Mouse (Mus musculus): ENCODE results near the gene Grin3b. TPM values are rescaled to one million over a fixed set of nuclear protein-coding genes. Genes with fewer than 3 reads are reported as not detected.

The Grin3b gene
- polyA plus RNA-seq, 1 experiment from 2014 or later = 0.19 TPM

DNA sequence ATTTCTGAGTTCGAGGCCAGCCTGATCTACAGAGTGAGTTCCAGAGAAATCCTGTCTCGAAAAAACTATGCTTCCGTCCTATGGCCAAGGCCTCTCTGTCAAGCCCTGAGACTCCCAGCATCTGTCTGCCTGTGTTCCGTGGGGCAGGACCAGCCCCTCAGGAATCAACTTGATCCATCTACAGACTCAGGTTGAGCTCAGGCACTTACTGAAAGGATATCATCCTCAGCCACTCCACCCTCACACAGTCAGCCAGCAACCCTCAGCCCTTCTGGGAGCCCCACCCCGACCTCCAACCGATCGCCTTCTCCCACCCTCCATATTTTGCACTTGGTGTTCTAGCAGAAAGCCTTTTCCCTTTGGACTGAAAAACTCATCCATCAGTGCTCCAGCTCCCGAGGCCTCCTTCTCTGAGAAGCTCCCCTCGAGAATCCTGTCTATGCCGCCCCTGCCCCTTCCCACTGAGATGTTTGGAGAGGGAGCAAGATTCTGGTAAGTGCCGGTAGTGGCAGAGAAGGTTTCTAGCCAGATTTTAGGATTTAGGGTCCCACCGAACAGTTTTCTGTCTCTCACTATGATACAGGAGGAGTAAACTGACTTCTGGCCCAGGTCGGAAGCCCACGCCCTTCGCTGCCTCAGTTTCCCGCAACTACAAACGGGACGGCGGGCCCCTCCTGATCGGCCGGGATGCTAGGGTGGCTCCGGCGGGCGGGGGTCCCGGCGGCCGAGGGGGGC is 17.4 kb downstream of the Grin3b start:
- 10% methylated on average over 27 of the region's 27 CpGs for WGBS
- peak overlapping the region; percentile 84 for H3K27ac ChIP-seq (ENCODE audit: low read depth, low read length)
- no peak for ATAC-seq (ENCODE audit: low FRiP score, low TSS enrichment)

DNA sequence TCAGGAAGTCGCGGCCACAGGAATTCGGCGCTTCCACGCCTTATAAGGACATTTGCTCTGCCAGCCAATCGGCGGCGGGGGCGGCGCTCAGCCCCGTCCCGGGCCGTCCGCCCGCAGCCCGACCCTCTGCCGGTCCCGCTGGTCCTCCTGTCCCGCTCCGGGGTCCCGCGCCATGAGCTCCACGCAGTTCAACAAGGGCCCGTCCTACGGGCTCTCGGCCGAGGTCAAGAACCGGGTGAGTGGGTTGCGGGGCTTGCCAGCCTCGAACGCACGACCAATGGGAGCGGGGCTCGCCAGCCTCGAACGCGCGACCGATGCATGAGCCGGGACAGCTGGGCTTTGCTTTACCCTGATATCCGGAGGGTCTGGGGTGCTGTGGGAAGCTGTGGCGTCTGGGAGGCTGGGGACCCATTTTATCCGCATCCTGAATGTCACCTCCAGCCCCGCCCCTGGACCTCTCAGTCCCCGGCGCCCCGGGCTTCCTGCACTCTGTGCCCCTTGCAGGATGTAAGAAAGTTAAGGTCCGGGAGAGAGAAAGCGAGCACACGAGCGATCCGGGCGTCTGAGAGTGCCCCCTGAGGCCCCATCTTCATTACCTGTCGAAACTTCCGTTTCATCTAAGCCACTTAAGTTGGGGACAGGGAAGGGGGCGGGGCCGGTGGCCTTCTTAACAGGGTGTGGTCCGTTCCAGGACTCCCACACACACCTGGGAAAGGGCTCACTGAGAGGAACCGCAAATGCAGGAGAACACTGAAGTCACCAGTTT is 18.2 kb downstream of the Grin3b start, which contains the start of gene Cnn2:
Gene Cnn2, plus strand, starts transcription at position 79 of the 766 bp plus-strand sequence.
- H3K27ac ChIP-seq (ENCODE audit: low read depth, low read length) = peak within 1 kb of the TSS; percentile 84
- peak within 1 kb of the TSS; percentile 59 for H3K4me2 ChIP-seq (replicated peaks; ENCODE audit: low read depth, low read length)
- H3K4me3 ChIP-seq (ENCODE audit: low read length) = peak within 1 kb of the TSS; percentile 52
- H3K4me1 ChIP-seq (ENCODE audit: control insufficient read depth, insufficient read depth, low read length) = peaks cover 25% of the 10 kb centered on the region
- peak within 1 kb of the TSS; percentile 64 for H3K9ac ChIP-seq (ENCODE audit: low read depth, low read length)
- peaks cover 30% of the 10 kb centered on the region for H3K36me3 ChIP-seq (ENCODE audit: control insufficient read depth, insufficient read depth, low read length)
- peaks cover 9% of the 10 kb centered on the region; the same call in 1 of the 2 replicates for H3K9me3 ChIP-seq (ENCODE audit: control insufficient read depth, low read length)
- H3K27me3 ChIP-seq (ENCODE audit: control insufficient read depth, insufficient read depth, low read length) = no peaks in the 10 kb centered on the region
- WGBS = under 1% methylated on average over 59 of the region's 59 CpGs
- peak; percentile 2; the same call in 1 of the 2 replicates for ATAC-seq (ENCODE audit: low FRiP score, low TSS enrichment)

More for the DNA sequence above, 17.4 kb downstream of the Grin3b start:
- Histone ChIP-seq H3K36me3 (ENCODE audit: control insufficient read depth, insufficient read depth, low read length) (peaks cover 22% of the 10 kb centered on the region), H3K4me2 (replicated peaks; ENCODE audit: low read depth, low read length) (peak overlapping the region; percentile 59), H3K27me3 (ENCODE audit: control insufficient read depth, insufficient read depth, low read length) (no peaks in the 10 kb centered on the region), H3K9me3 (ENCODE audit: control insufficient read depth, low read length) (peaks cover 9% of the 10 kb centered on the region; the same call in 1 of the 2 replicates), H3K9ac (ENCODE audit: low read depth, low read length) (peak overlapping the region; percentile 64), H3K4me3 (ENCODE audit: low read length) (peak overlapping the region; percentile 52), H3K4me1 (ENCODE audit: control insufficient read depth, insufficient read depth, low read length) (peaks cover 32% of the 10 kb centered on the region)

DNA sequence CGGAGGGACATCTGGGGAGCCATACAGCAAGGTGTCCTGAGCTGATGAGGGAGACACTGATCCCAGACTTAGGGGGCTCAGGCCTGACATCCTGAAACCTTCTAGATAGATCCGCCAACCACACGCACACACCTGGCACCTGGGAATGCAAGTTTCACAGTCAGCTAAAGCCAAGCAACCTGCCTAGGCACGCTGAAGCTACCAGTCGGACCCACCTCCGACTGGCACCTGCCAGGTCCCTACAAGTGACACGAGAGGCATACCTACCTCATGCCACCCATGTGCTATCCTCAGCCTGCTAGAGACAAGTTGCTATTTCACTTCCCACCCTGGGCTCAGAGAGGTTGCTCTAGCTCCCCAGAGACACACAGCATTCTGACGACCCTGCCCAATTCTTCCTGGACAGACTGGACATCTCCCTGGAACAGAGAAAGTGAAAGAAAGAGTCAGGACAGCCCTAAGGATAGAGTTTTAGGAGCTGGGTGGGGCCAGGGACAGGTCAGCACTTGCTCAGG is 18.8 kb downstream of the Grin3b start:
- 36% methylated on average over 8 of the region's 8 CpGs for WGBS
- no peak for ATAC-seq (ENCODE audit: low FRiP score, low TSS enrichment)
- H3K4me1 ChIP-seq (ENCODE audit: control insufficient read depth, insufficient read depth, low read length) = peaks cover 25% of the 10 kb centered on the region

DNA sequence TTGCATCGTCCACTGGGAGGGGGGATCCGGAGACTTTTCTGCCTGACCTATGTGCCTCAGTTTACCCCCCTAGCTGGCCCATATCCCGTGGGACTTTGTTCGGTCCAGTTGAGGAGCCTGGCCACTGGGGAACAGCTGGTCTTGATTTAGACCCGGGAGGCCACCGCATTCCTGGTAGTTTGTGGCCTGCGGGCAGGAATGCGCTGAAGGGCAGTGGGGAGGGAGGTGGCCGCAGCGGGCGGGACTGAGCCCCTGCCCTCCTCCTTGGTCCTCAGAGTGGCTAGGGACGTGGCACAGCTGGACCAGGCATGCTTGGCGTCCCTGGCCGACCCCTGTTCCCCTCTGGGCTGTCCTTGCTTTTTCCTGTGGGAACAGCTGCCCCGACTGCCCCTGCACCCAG is 19.4 kb downstream of the Grin3b start:
- ATAC-seq (ENCODE audit: low FRiP score, low TSS enrichment) = no peak
- peak overlapping the region; percentile 52 for H3K4me3 ChIP-seq (ENCODE audit: low read length)
- H3K36me3 ChIP-seq (ENCODE audit: control insufficient read depth, insufficient read depth, low read length) = peaks cover 32% of the 10 kb centered on the region
- H3K9me3 ChIP-seq (ENCODE audit: control insufficient read depth, low read length) = peaks cover 9% of the 10 kb centered on the region; the same call in 1 of the 2 replicates
- H3K27ac ChIP-seq (ENCODE audit: low read depth, low read length) = no peak overlapping the region
- peak overlapping the region; percentile 64 for H3K9ac ChIP-seq (ENCODE audit: low read depth, low read length)
- H3K4me1 ChIP-seq (ENCODE audit: control insufficient read depth, insufficient read depth, low read length) = peaks cover 25% of the 10 kb centered on the region
- 8% methylated on average over 15 of the region's 15 CpGs for WGBS
- peak overlapping the region; percentile 59 for H3K4me2 ChIP-seq (replicated peaks; ENCODE audit: low read depth, low read length)
- H3K27me3 ChIP-seq (ENCODE audit: control insufficient read depth, insufficient read depth, low read length) = no peaks in the 10 kb centered on the region

More for the DNA sequence above, 18.8 kb downstream of the Grin3b start:
- Histone ChIP-seq H3K4me3 (ENCODE audit: low read length) (peak overlapping the region; percentile 52), H3K27me3 (ENCODE audit: control insufficient read depth, insufficient read depth, low read length) (no peaks in the 10 kb centered on the region), H3K4me2 (replicated peaks; ENCODE audit: low read depth, low read length) (peak overlapping the region; percentile 59), H3K36me3 (ENCODE audit: control insufficient read depth, insufficient read depth, low read length) (peaks cover 32% of the 10 kb centered on the region), H3K9me3 (ENCODE audit: control insufficient read depth, low read length) (peaks cover 9% of the 10 kb centered on the region; the same call in 1 of the 2 replicates), H3K9ac (ENCODE audit: low read depth, low read length) (peak overlapping the region; percentile 64; the same call in 1 of the 2 replicates), H3K27ac (ENCODE audit: low read depth, low read length) (peak overlapping the region; percentile 84; the same call in 1 of the 2 replicates)

DNA sequence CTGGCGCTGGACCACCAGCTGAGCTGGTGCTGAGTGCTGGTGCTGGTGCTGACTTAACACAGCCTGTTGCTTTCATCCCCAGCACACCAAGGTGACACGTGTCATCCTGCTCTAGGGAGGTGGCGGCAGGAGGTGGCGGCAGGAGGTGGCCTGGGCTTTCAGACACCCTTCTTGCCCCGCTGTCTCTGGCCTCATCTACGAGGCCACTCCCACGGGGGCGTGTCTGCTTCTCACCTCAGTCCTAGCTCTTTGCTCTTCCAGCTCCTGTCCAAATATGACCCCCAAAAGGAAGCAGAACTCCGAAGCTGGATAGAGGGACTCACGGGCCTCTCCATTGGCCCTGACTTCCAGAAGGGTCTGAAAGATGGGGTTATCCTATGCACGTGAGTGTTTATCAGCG is 20.6 kb downstream of the Grin3b start:
- peaks cover 25% of the 10 kb centered on the region for H3K4me1 ChIP-seq (ENCODE audit: control insufficient read depth, insufficient read depth, low read length)
- H3K9ac ChIP-seq (ENCODE audit: low read depth, low read length) = no peak overlapping the region
- peaks cover 32% of the 10 kb centered on the region for H3K36me3 ChIP-seq (ENCODE audit: control insufficient read depth, insufficient read depth, low read length)
- H3K4me2 ChIP-seq (replicated peaks; ENCODE audit: low read depth, low read length) = no peak overlapping the region; the same call in 1 of the 2 replicates
- WGBS = 58% methylated on average over 12 of the region's 12 CpGs
- peak overlapping the region; percentile 14 for H3K4me3 ChIP-seq (ENCODE audit: low read length)
- H3K27me3 ChIP-seq (ENCODE audit: control insufficient read depth, insufficient read depth, low read length) = no peaks in the 10 kb centered on the region
- ATAC-seq (ENCODE audit: low FRiP score, low TSS enrichment) = no peak
- H3K27ac ChIP-seq (ENCODE audit: low read depth, low read length) = no peak overlapping the region
- peaks cover 9% of the 10 kb centered on the region; the same call in 1 of the 2 replicates for H3K9me3 ChIP-seq (ENCODE audit: control insufficient read depth, low read length)

DNA sequence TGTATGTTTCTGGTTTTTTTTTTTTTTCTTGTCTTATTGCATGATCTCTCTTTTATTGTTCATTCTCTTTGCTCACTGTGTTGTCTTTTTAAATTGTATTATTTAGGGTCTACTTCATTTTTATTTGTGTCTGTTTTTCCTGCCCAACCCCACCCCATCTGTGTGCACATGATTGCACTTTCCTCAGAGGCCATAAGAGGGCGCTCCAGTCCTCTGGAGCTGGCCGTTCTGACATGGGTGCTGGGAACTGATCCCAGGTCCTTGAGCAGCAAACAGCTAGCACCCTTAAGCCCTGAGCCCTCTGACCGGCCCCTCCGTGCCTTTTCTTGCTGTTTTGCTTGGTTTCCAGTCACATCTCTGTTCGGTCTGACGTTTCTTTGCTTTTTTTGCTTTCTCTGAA is 21.0 kb downstream of the Grin3b start:
- Histone ChIP-seq H3K9me3 (ENCODE audit: control insufficient read depth, low read length) (peaks cover 9% of the 10 kb centered on the region; the same call in 1 of the 2 replicates), H3K27ac (ENCODE audit: low read depth, low read length) (no peak overlapping the region), H3K27me3 (ENCODE audit: control insufficient read depth, insufficient read depth, low read length) (no peaks in the 10 kb centered on the region), H3K4me1 (ENCODE audit: control insufficient read depth, insufficient read depth, low read length) (peaks cover 25% of the 10 kb centered on the region), H3K4me2 (replicated peaks; ENCODE audit: low read depth, low read length) (no peak overlapping the region), H3K4me3 (ENCODE audit: low read length) (peak overlapping the region; percentile 14; the same call in 1 of the 2 replicates), H3K9ac (ENCODE audit: low read depth, low read length) (no peak overlapping the region), H3K36me3 (ENCODE audit: control insufficient read depth, insufficient read depth, low read length) (peaks cover 32% of the 10 kb centered on the region)
- ATAC-seq (ENCODE audit: low FRiP score, low TSS enrichment) = no peak
- 82% methylated on average over 6 of the region's 6 CpGs for WGBS

DNA sequence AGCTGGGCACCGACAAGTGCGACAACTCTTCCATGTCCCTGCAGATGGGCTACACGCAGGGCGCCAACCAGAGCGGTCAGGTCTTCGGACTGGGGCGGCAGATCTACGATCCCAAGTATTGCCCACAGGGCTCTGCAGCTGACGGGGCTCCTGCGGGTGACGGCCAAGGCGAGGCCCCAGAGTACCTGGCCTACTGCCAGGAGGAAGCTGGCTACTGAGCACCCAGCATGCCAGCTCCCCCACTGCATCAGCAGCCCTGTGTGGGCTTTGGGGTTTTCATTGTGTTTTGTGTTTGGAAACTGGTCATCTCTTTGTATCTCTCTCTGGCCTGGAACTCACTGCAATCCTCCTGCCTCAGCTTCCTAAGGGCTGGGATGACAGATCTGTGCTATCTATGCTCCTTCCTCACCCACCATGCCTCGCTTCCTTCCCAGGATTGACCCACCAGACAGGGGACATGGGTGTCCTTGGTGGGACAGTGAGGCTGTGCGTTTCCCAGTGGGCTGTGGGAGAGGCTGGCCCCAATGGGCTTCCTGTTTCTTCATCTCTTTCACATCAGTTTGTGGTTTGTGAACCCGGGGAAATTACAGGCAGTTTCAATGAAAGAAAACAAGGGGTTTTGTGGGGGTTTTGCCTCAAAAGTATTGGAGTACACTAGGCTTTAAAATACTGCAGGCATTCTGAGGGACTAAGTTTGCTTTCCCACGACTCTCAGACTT is 24.0 kb downstream of the Grin3b start:
- WGBS = 88% methylated on average over 16 of the region's 16 CpGs
- no peak for ATAC-seq (ENCODE audit: low FRiP score, low TSS enrichment)

DNA sequence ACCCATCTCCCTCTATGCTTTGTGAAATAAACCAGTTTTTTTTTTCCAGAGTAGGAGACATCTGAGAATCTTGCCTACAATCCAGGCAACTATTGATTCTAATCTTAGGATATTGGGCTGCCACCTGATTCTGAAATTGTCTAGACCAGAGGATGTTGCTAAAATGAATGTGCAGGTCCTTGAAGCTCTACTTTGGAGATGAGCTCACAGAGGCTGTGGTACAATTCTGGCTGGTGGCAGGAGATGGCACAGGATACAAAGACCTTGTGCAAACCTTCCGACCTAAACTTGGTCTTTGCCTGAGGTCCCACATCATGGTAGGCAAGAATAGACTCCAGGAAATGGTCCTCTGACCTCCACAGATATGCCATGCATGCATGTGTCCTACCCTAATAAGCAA is 25.1 kb downstream of the Grin3b start:
- H3K36me3 ChIP-seq (ENCODE audit: control insufficient read depth, insufficient read depth, low read length) = peaks cover 32% of the 10 kb centered on the region
- no peak overlapping the region for H3K27ac ChIP-seq (ENCODE audit: low read depth, low read length)
- H3K9ac ChIP-seq (ENCODE audit: low read depth, low read length) = no peak overlapping the region
- no peaks in the 10 kb centered on the region for H3K27me3 ChIP-seq (ENCODE audit: control insufficient read depth, insufficient read depth, low read length)
- peaks cover 14% of the 10 kb centered on the region for H3K4me1 ChIP-seq (ENCODE audit: control insufficient read depth, insufficient read depth, low read length)
- H3K4me3 ChIP-seq (ENCODE audit: low read length) = no peak overlapping the region
- ATAC-seq (ENCODE audit: low FRiP score, low TSS enrichment) = no peak
- peaks cover 9% of the 10 kb centered on the region; the same call in 1 of the 2 replicates for H3K9me3 ChIP-seq (ENCODE audit: control insufficient read depth, low read length)
- WGBS = 82% methylated on average over 1 of the region's 1 CpGs
- H3K4me2 ChIP-seq (replicated peaks; ENCODE audit: low read depth, low read length) = no peak overlapping the region

More for the DNA sequence above, 24.0 kb downstream of the Grin3b start:
- peaks cover 9% of the 10 kb centered on the region; the same call in 1 of the 2 replicates for H3K9me3 ChIP-seq (ENCODE audit: control insufficient read depth, low read length)
- H3K9ac ChIP-seq (ENCODE audit: low read depth, low read length) = no peak overlapping the region
- H3K4me1 ChIP-seq (ENCODE audit: control insufficient read depth, insufficient read depth, low read length) = peaks cover 19% of the 10 kb centered on the region
- H3K27ac ChIP-seq (ENCODE audit: low read depth, low read length) = no peak overlapping the region
- H3K27me3 ChIP-seq (ENCODE audit: control insufficient read depth, insufficient read depth, low read length) = no peaks in the 10 kb centered on the region
- peaks cover 32% of the 10 kb centered on the region for H3K36me3 ChIP-seq (ENCODE audit: control insufficient read depth, insufficient read depth, low read length)
- H3K4me3 ChIP-seq (ENCODE audit: low read length) = no peak overlapping the region
- no peak overlapping the region for H3K4me2 ChIP-seq (replicated peaks; ENCODE audit: low read depth, low read length)

All from kidney, embryonic 14.5 days (tissue).